Mouse (Mus musculus): ENCODE data around the gene Tgif1. TPM values are rescaled to one million over a fixed set of nuclear protein-coding genes. Genes with fewer than 3 reads are reported as not detected.

Gene Tgif1
- total and polyA plus RNA-seq, 3 experiments = 44.5 to 74.4 (median 70.6) TPM

DNA sequence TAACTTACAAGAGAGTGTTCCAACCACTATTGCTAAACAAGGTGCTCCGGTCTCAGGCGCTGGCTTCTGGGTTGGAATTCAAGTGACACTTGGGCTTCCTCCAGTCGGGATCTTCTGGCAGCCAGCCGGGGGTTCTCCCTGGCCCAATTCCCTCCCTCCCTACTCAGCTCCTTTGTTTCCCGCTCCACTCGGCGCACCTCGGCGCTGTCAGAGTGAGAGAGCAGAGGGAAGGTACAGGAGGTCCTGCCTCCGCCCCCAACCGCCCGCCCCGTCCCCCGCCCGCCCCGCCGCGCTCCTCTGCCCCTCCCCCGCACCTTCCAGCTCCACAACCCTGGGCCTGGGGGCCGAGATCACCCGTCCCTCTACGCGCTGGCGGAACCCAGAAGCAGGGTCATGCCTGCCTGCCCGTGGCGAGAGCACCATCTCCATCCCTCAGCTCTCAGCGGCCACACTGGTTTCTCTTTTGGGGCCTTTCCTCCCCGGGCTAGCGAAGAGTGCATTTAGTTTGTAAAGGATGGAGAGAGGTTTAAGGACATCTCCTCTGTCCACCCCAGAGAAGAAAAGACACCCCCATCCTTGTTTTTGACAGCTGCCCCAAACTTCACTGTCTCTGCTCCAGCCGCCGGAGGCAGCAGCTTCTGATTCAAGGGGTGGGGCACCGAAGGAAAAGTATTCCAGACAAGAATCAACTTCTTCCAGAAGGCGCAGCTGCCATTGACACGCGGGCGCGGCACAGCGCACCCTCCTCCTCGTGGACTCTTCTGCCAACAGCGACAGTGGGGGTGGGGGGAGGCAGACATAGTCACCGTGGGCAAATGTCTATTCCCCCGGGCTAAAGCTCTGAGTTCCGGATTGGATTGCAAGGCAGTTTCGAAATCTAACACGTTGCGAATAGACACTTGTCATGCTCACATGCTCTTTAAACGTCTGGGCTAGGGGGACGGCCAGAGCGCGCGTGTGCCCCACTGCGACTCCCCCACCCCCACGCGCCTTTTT lies 2.1 kb downstream of the Tgif1 start (continued):
- TF ChIP-seq POLR2AphosphoS2 (IDR thresholded peaks at IDR 0.05; ENCODE audit: low read depth, low read length) (no peak; the same call in none of the 2 replicates), BHLHE40 (IDR thresholded peaks at IDR 0.05; ENCODE audit: low read depth, low read length) (peak; percentile 89)

GRCm38 (mm10) chr17:70850233-70850995 lies 2.9 kb downstream of the Tgif1 start:
- H3K9me3 ChIP-seq (replicated peaks; ENCODE audit: low read length) = no peaks in the 10 kb centered on the region
- H3K4me3 ChIP-seq (replicated peaks in 1 of 3; ENCODE audit: low read depth in 2 of 3, low read length in 2 of 3, poor library complexity in 1 of 3) = peak overlapping the region; percentile 83 to 94 (median 93)
- peak; percentile 46 for DNase-seq (ENCODE audit: extremely low read depth)
- peaks cover 0 to 13% of the 10 kb centered on the region in 2 experiments; a peak in 2 of 4 replicates for H3K4me1 ChIP-seq (ENCODE audit: control insufficient read depth in 1 of 2, insufficient read depth in 2 of 2)
- peaks cover 10 to 23% of the 10 kb centered on the region in 2 experiments for H3K36me3 ChIP-seq (replicated peaks in 1 of 2; ENCODE audit: control insufficient read depth in 1 of 2, insufficient read depth in 1 of 2, low read length in 1 of 2)
- dilution Hi-C loops (cut with MboI; ENCODE audit: extremely low pct_ligation_motif_present, extremely low pct_unique_long_range_greater_than_20kb, low sequenced_read_pairs) = no loop called here
- peak overlapping the region; percentile 94 for H3K27ac ChIP-seq (ENCODE audit: insufficient read depth, low read depth)
- H3K79me2 ChIP-seq (replicated peaks; ENCODE audit: control insufficient read depth, extremely low read depth, insufficient read depth, poor library complexity, severe bottlenecking) = peaks cover 72% of the 10 kb centered on the region
- TF ChIP-seq ETS1 (conservative IDR thresholded peaks at IDR 0.05; ENCODE audit: low read depth, low read length) = no peak
- TF ChIP-seq SIN3A (IDR thresholded peaks at IDR 0.05; ENCODE audit: low read length) = no peak
- peak; percentile 49; the same call in 1 of the 2 replicates for TF ChIP-seq ZNF384 (IDR thresholded peaks at IDR 0.05; ENCODE audit: low read depth, low read length)
- TF ChIP-seq KAT2A (IDR thresholded peaks at IDR 0.05; ENCODE audit: insufficient replicate concordance, low read length) = no peak
- no peak for TF ChIP-seq ELF1 (IDR thresholded peaks at IDR 0.05; ENCODE audit: low read depth, low read length)
- TF ChIP-seq MXI1 (IDR thresholded peaks at IDR 0.05; ENCODE audit: low read depth, low read length) = peak; percentile 92; the same call in 1 of the 2 replicates
- TF ChIP-seq PAX5 (IDR thresholded peaks at IDR 0.05; ENCODE audit: low read length) = no peak
- TF ChIP-seq MYC (IDR thresholded peaks at IDR 0.05; ENCODE audit: low read depth, low read length) = peak; percentile 13; the same call in 1 of the 2 replicates
- 0 out of 2 replicates have a peak, but pooled peaks have one; percentile 20 for TF ChIP-seq UBTF (IDR thresholded peaks at IDR 0.05; ENCODE audit: low read depth, low read length)
- no peak for TF ChIP-seq ZMIZ1 (IDR thresholded peaks at IDR 0.05; ENCODE audit: low read depth, low read length)
- no peak for TF ChIP-seq RCOR1 (conservative IDR thresholded peaks at IDR 0.05; ENCODE audit: low read depth, low read length)
- no peak for TF ChIP-seq NRF1 (IDR thresholded peaks at IDR 0.05; ENCODE audit: low read depth, low read length)
- TF ChIP-seq BHLHE40 (IDR thresholded peaks at IDR 0.05; ENCODE audit: low read depth, low read length) = no peak
- TF ChIP-seq MAX (IDR thresholded peaks at IDR 0.05; ENCODE audit: low read length) = peak; percentile 53; the same call in 1 of the 2 replicates
- TF ChIP-seq RAD21 (IDR thresholded peaks at IDR 0.05; ENCODE audit: low read depth, low read length) = no peak
- no peak for TF ChIP-seq ZC3H11A (IDR thresholded peaks at IDR 0.05; ENCODE audit: low read depth, low read length)
- no peak; the same call in 1 of the 2 replicates for TF ChIP-seq POLR2AphosphoS2 (IDR thresholded peaks at IDR 0.05; ENCODE audit: low read depth, low read length)
- no peak for TF ChIP-seq MAZ (IDR thresholded peaks at IDR 0.05; ENCODE audit: low read depth, low read length)
- no peak for TF ChIP-seq CTCF (conservative IDR thresholded peaks at IDR 0.05 in 1 of 2, IDR thresholded peaks at IDR 0.05 in 1 of 2; ENCODE audit: low read depth in 2 of 2, low read length in 2 of 2)
- no peak for TF ChIP-seq TCF12 (IDR thresholded peaks at IDR 0.05; ENCODE audit: low read depth, low read length)
- TF ChIP-seq TBP (conservative IDR thresholded peaks at IDR 0.05; ENCODE audit: low read depth, low read length) = no peak
- 0 out of 2 replicates have a peak, but pooled peaks have one; percentile 7 for TF ChIP-seq CHD1 (IDR thresholded peaks at IDR 0.05; ENCODE audit: low read depth, low read length)
- no peak for TF ChIP-seq USF1 (IDR thresholded peaks at IDR 0.05; ENCODE audit: low read depth, low read length)
- no peak for TF ChIP-seq POLR2A (IDR thresholded peaks at IDR 0.05; ENCODE audit: low read depth, low read length)
- in situ Hi-C loops (cut with MboI; ENCODE audit: low pct_ligation_motif_present, low pct_unique_long_range_greater_than_20kb, low sequenced_read_pairs) = loop anchor here (5.0 kb wide), 1 partner anchor 62 kb away; no protein-coding TSS in a partner anchor
- peak overlapping the region; percentile 98 for H3K9ac ChIP-seq (ENCODE audit: insufficient read depth, low read depth)
- no peaks in the 10 kb centered on the region for H3K27me3 ChIP-seq (replicated peaks)
- H3K4me2 ChIP-seq (ENCODE audit: insufficient read depth, low read depth, poor library complexity, severe bottlenecking) = peak overlapping the region; percentile 8; the same call in 1 of the 2 replicates

All from CH12.LX (cell line).